Mouse (Mus musculus): Measurements from ENCODE around the gene Btrc. TPM values are rescaled to one million over a fixed set of nuclear protein-coding genes. Genes with fewer than 3 reads are reported as not detected.

Gene Btrc
- total RNA-seq, 2 experiments from 2014 or later = 24.6 to 25.1 TPM

DNA sequence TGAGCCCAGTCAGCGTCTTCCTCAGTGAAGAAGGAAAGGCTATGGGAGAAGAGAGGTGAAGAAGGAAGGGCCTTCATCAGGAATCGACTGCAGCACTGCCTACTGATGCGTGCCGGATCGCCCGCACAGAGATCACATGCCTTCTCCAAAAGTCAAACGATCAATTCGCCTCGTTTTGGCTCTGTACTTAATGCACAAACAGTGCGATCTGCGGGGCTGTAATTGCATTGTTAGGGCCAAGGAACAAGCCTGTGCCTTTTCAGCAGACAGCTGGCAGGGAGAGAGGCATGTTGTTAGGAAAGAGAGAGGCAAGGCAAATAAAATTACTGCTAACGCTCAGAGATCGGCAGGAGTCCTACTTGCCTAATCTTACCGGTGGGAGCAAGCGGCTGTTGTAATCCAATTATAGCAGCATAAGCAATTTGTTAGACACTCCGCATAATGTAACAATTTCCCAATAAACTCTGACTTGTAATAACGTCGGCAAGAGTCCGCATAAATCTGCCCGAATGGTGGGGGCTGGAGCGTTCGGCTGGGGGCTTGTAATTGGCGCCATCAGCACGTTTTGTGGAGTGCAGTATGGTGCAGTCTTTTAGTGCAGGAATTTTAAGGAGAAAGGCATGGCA, 112.5 kb downstream of the Btrc start:
- no peak for DNase-seq

DNA sequence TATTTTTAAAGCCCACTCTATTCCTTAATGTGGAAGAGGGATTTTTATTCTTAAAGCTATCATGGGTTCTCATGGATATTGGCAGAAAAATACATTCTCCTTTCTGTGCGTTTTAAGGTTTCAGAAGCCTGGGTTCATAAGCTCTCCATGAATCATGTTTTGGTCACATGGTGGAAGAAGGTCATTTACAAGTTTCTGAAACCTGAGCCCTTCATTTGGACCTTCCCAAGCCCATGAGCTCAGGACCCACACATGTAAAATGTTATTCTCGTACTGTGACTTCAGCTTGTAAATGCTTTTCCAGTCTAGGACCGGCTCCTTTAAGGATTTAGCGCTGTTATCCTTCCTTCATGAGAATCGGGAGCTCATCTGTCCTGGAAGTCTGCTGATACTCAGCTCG, 116.0 kb downstream of the Btrc start:
- DNase-seq = no peak

GRCm38 (mm10) chr19:45480490-45480889, 117.0 kb downstream of the Btrc start:
- no peak for DNase-seq

GRCm38 (mm10) chr19:45480951-45481350, 117.4 kb downstream of the Btrc start:
- no peak for DNase-seq

GRCm38 (mm10) chr19:45483470-45483869, 119.9 kb downstream of the Btrc start:
- no peak for DNase-seq

- DNase-seq = no peak
Observed at GRCm38 (mm10) chr19:45486206-45486991, 122.9 kb downstream of the Btrc start.

DNA sequence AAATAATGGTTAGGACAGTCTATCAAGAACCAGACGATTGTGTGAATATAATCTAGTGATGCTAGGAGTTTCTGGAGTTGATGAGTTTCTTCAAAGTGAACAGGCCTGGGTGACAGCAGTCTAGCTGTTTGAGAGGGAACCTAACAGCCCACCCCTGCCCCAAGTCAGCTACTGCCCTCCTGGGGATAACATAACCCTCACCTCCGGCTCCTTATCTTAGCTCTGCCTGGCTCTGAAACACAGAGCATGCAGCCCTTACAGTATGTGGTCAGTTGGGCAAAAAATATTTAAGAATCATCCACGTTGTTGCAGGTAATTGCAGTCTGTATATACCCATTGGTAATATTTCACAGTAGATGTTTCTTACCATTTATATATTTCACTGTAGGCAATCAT, 123.5 kb downstream of the Btrc start:
- no peak for DNase-seq

- no peak for DNase-seq
Observed at GRCm38 (mm10) chr19:45489961-45490360, 126.4 kb downstream of the Btrc start.

DNA sequence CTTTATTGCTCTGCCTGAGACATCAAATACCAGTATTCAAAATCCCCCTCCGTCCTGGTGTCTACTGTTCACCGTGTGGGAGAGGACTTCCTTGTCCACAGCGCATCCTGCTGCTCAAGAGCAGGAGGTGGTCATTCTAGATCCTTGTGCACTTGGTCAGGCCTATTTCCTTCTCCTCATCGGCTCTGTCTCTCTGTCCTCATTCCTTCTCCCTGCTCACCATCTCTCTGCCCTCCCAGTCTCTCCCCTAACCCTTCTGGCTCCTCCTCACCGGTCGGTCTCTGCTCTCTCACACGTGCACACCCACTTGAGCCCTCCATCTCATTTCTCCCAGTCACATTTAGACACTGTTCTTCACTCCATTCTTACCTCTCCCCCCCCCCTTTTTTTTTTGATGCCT, 127.7 kb downstream of the Btrc start:
- no peak for DNase-seq

- DNase-seq = no peak
Observed at GRCm38 (mm10) chr19:45494121-45494775, 130.7 kb downstream of the Btrc start.

DNA sequence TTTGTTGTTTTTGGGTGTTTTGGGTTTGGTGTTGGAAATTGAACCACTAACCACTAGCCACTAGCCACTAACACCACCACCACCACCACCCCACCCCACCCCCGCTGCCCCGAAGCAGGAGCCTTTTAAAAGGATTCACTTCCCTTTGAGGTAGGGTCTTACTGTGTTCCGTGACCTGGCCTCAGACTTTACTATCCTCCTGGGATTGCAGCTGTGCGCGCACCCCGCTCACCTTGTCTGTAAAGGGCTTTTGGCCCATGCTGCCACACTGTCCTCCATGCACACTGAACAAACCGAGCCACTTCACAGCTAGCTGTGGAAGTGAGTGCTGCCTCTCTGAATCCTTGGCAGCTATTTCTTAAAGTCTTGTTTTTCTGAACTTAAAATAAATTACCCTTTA, 141.9 kb downstream of the Btrc start:
- no peak for DNase-seq

GRCm38 (mm10) chr19:45507531-45507930, 144.0 kb downstream of the Btrc start:
- peak; percentile 48 for DNase-seq

DNA sequence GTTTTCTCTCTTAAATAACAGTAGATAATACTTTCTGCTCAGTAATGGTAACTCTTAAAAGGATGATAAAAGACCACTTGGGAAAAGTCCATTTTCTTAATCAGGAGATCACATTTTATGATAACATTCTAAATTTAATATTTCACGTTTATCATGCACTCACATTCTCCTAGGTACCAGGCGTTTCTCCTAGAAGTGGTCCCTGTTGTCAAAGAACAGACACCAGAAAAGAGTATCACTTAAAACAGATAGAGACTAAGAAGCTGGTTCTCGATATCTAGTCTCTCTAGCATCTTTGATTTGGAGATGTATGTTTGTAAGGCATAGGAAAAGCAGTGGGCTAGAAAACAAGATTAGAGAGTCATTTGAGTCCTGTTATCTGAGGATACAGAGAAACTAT, 147.1 kb downstream of the Btrc start:
- no peak for DNase-seq

DNA sequence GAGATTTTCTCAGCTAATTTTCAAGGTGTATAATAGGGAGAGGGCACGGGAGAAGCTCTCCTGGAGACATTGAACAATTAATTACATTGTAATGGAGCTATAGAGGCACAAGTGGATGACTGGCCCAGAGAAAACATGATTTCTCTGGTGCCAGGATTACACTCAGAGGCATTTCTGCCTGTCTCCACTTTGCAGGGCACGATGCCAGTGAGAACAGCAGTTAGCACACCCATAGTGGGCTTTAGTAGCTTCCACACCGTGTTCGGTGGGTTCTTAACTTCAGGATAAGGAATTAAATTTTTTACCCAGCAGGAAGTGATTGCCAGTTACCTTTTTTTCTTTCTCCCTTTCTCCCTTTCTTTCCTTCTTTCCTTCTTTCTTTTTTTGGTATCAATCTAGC, 147.9 kb downstream of the Btrc start:
- no peak for DNase-seq

DNA sequence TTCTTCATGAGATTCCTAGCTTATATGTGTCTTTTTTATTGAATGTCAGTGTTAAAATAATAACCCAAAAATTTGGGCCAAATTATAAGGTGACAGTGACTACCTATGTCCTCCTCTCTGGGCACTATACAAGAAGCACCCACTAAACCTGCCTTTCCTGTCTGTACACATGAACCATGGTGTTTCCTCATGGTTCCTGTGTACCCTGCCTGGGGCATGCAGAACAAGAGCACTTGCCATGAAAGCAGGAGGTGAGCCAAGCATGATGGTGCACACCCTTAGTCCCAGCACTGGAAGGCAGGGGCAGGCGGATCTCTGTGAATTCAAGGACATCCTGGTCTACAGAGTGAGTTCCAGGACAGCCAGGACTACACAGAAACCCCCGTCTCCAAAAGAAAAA, 151.8 kb downstream of the Btrc start:
- DNase-seq = no peak

GRCm38 (mm10) chr19:45516264-45516663, 152.7 kb downstream of the Btrc start:
- DNase-seq = no peak

DNA sequence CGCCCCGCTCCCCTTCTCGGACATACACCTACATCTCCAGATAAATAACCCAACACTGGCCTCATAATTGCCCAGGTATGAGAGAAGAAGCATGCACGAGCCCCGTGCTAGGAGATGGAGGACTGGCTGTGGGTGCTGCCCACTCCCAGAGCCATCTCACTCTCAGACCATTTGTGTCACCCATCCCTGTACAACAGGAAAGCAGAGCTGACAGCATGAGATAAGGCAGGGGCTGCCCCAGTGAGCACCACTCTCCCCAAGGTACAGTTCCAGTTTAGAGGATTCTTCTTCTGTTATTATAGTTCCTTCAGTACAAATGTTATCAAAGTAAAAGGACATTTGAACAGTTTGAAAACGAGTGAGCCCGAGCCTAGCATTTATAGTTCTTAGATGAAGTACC, 163.8 kb downstream of the Btrc start:
- no peak for DNase-seq

DNA sequence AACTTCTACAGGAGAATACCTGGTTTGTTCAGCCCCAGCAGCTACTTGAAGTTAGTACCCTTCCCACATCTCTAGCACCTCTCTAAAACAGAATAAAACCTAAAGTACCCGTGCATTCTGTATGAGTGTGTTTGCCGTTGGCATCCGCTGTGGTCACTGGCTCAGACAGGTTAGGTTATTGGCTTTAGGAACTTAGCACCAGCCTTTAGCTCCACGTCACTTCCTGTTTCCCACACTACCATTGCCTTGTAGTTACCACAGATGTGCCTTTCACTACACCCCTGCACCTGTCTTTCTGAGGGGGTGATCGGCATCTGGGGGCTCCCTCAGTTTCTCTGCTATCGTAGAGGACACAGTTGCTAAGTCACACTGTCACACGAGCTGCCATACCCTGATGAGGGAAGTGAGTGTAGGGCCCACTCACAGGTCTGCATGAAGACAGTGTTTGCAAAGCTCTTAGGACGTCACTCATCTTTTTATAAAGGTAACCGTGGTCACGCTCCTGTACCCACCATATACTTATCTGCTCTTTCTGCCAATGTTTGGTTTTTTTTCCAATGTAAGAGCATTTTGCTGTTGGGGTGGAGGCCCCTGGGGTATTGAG, 164.5 kb downstream of the Btrc start:
- DNase-seq = no peak

DNA sequence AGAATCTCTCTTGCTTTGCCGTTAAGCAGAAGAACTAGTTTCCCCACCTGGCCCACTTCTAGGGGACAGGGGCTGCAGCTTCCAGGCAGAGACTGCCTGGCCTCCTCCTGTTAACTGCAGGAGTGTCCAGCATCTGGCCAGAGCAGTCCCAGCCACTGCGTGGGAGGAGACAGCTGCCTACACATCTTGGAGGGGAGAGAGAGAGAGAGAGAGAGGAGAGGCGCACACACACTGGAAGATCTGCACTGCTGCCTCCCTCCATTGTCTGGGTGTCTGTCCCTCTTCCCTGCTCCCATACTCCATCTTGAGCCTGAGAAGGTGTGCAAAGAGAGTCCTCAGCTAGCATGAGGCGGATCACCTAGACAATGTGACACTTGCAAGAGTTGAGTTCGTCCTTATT, 165.8 kb downstream of the Btrc start:
- no peak for DNase-seq

DNA sequence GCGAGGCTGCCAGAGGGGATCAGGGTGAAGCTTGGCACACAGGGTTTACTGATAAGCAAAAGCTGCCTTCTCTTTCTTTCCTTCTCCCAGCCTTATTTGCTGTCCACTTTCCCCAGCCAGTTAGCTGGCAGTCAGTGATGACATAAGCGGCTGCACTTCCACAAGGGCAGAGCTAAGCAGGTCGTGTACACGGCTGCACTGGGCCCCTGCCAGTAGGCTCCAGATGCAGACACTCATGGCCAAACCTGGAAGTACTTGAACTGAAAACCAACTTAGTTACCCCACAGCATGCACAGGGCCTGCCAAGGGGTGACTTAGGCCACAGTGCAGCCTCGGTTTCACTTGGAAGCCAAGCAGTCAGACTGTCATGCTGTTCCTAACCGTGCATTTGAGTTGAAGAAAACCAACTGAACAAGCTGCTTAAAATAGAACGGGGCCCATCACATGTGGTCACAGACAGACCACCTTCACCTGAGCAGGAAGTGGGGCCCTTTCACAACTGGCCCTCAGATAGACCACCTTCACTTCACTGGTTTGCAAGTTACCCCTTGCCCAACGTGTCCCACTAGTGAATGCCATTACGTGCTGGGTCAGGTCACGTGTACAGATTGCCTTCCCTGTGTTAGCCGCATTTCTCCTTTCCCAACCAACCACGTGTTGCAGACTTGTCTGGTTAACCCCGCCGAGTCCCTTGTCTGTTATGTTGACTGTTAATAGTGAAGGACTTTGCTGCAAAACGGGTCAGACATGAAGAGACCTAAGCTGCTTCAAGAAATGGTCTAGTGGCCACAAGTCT, 166.9 kb downstream of the Btrc start:
- peak; percentile 62 for DNase-seq

- DNase-seq = no peak
Observed at GRCm38 (mm10) chr19:45531554-45531953, 168.0 kb downstream of the Btrc start.

GRCm38 (mm10) chr19:45533617-45534016, 170.1 kb downstream of the Btrc start:
- DNase-seq = no peak
